Mouse (Mus musculus) intestine, postnatal 0 days (tissue): Measurements from ENCODE around the gene Tnfaip2. TPM values are rescaled to one million over a fixed set of nuclear protein-coding genes. Genes with fewer than 3 reads are reported as not detected.

Experiments used
- ATAC-seq: fragments of 200-750 bp; cut with Nextera tagmentation; 2 replicates; pipeline ENCODE4 v1.8.0; 2017; ENCODE audit warnings: mild to moderate bottlenecking, moderate TSS enrichment, moderate library complexity
- H3K27ac ChIP-seq: fragments of 300-500 bp; sonication (generic); 2 replicates; pipeline ENCODE4 v1.5.1; 2014; ENCODE audit warnings: mild to moderate bottlenecking, low read depth, low read length, moderate library complexity
- H3K27me3 ChIP-seq: fragments of 300-500 bp; sonication (generic); replicated peaks from 2 replicates; pipeline ENCODE4 v1.6.1; 2014; ENCODE audit warnings: low read length, mixed read lengths; ENCODE audit not compliant: control insufficient read depth, insufficient read depth
- H3K36me3 ChIP-seq: fragments of 300-500 bp; sonication (generic); 2 replicates; pipeline ENCODE4 v1.6.1; 2014; ENCODE audit warnings: mild to moderate bottlenecking, moderate library complexity; ENCODE audit not compliant: control insufficient read depth, insufficient read depth
- H3K4me1 ChIP-seq: fragments of 300-500 bp; sonication (generic); replicated peaks from 2 replicates; pipeline ENCODE4 v1.6.1; 2014; ENCODE audit warnings: antibody characterized with exemption, low read length, mixed read lengths; ENCODE audit not compliant: control insufficient read depth, insufficient read depth
- H3K4me2 ChIP-seq: fragments of 300-500 bp; sonication (generic); replicated peaks from 2 replicates; pipeline ENCODE4 v1.6.1; 2014; ENCODE audit warnings: low read depth, mild to moderate bottlenecking, moderate library complexity
- H3K4me3 ChIP-seq: fragments of 300-500 bp; sonication (generic); 2 replicates; pipeline ENCODE4 v1.5.1; 2014; ENCODE audit warnings: low read depth, low read length
- H3K9ac ChIP-seq: fragments of 300-500 bp; sonication (generic); 2 replicates; pipeline ENCODE4 v1.6.1; 2014; ENCODE audit warnings: mild to moderate bottlenecking, low read depth, low read length
- H3K9me3 ChIP-seq: fragments of 300-500 bp; sonication (generic); 2 replicates; pipeline ENCODE4 v1.6.1; 2016; ENCODE audit warnings: mixed run types; ENCODE audit not compliant: control insufficient read depth
- CTCF ChIP-seq: sonication (generic); IDR thresholded peaks from 2 replicates; pipeline ENCODE4 v1.5.1; 2016; ENCODE audit warnings: low read depth, mild to moderate bottlenecking, control low read depth, antibody characterized with exemption, moderate library complexity
- WGBS: fragments of 180-500 bp; shearing (Covaris S2); extraction: QIAGEN DNeasy Blood & Tissue Kit; methylation state at CpG from one replicate; pipeline ENCODE4 v1.1.7; 2014; 5-methylcytosine and 5-hydroxymethylcytosine counted together
- polyA plus RNA-seq: library from polyadenylated mRNA; unstranded; fragments of >200 nt; fragmentation: Nextera tagmentation; extraction: Ambion mirVana; gene quantifications from 2 replicates; pipeline ENCODE4 v1.2.1, GENCODE M21; 2015

Gene Tnfaip2
- 10.5 and 10.8 TPM in 2 replicates for polyA plus RNA-seq

DNA sequence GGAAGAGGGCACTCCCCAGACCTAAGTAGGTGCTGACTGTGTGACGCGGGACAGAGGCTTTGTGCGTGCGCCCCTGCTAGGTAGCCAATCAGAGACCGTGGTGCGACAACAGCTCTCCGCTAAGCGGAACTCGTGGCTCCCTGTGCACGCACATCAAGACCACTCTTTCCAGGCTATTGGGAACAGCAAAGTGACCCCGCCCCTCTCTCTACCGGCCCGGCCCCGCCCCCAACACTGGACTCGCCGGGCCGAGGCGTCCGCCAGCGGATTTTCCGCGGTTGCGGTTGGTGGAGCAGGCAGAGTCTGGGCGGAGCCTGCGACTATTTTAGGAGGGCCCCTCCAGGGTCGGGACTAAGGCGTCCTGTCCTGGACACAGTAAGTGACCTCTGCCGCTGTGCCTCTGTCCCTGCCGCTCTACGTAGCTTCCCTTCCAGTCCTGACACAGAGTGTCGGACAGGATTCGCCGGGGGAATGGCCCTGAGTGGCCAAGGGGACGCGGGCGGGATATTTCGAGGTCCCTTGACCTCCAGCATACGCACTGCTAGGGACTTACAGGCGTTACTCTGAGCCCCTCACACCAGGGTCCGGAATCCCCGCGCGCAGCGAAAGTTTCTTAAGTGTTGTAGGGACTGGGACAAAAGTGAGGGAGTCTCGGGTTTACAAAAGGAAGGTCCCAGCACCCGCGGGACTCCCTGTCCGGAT is at the start of gene Tnfaip2:
TSS of gene Tnfaip2 (plus strand) at position 161 of the 702 bp plus-strand sequence.
- WGBS: 2% methylated on average over 48 of the region's 48 CpGs
- no peak for TF ChIP-seq CTCF
- peaks cover 62% of the 10 kb centered on the region for H3K27me3 ChIP-seq
- H3K9me3 ChIP-seq: no peaks in the 10 kb centered on the region
- H3K27ac ChIP-seq: no peak within 1 kb of the TSS
- ATAC-seq: no peak; the same call in 1 of the 2 replicates
- peaks cover 17% of the 10 kb centered on the region for H3K4me1 ChIP-seq
- H3K4me3 ChIP-seq: peak within 1 kb of the TSS; percentile 29
- H3K9ac ChIP-seq: peak within 1 kb of the TSS; percentile 40; the same call in 1 of the 2 replicates
- H3K36me3 ChIP-seq: no peaks in the 10 kb centered on the region
- peak within 1 kb of the TSS; percentile 60 for H3K4me2 ChIP-seq

DNA sequence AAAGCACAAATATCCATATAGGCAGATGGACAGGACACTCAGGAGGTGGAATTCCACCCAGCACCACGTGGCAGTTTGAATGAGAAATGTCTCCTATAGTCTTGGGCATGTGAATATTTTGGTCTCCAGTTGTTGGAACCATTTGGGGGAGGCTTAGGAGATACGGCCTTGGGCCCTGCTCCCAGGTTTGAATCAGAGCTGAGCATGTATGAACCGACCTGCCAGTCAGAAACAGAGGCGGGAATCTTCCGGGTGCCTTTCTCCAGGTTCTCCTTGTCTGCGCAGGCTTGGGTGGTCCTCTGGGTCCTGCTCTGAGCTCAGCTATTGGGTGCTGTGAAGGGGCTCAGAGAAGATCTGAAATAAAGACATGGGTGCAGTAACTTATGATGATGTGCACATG is 48.3 kb upstream of the Tnfaip2 start:
- Histone ChIP-seq H3K4me3 (no peak overlapping the region), H3K4me1 (no peaks in the 10 kb centered on the region), H3K9me3 (no peaks in the 10 kb centered on the region), H3K36me3 (no peaks in the 10 kb centered on the region), H3K27me3 (0 out of 2 replicates have a peak, but pooled peaks cover 4% of the 10 kb centered on the region), H3K4me2 (no peak overlapping the region), H3K27ac (no peak overlapping the region), H3K9ac (no peak overlapping the region)
- no peak for ATAC-seq
- 84% methylated on average over 6 of the region's 6 CpGs for WGBS
- no peak for TF ChIP-seq CTCF

DNA sequence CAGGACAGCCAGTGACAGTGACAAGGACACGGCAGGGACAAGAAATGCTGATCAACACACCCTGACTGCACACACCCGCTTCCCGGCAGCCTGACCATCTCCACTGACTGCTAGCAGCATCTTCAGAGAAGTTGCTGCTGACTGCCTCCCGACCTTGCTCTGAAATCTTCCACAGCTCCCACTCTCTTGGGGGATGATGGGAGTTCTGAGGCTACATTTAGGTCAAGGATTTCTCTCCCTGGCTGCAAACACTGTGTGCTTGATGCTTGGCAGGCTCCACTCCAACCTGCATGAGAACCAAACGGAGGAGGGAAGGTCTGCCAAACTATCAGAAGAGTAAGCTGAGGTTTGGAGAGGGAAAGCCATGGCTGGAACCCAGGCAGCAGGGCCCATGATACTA is 45.3 kb upstream of the Tnfaip2 start:
- WGBS: 57% methylated on average over 5 of the region's 5 CpGs
- no peak overlapping the region for H3K4me3 ChIP-seq
- no peak overlapping the region for H3K27ac ChIP-seq
- H3K9me3 ChIP-seq: no peaks in the 10 kb centered on the region
- H3K4me1 ChIP-seq: no peaks in the 10 kb centered on the region
- no peak for ATAC-seq
- no peak for TF ChIP-seq CTCF
- no peaks in the 10 kb centered on the region for H3K36me3 ChIP-seq
- 0 out of 2 replicates have a peak, but pooled peaks cover 4% of the 10 kb centered on the region for H3K27me3 ChIP-seq
- H3K9ac ChIP-seq: no peak overlapping the region
- H3K4me2 ChIP-seq: no peak overlapping the region

DNA sequence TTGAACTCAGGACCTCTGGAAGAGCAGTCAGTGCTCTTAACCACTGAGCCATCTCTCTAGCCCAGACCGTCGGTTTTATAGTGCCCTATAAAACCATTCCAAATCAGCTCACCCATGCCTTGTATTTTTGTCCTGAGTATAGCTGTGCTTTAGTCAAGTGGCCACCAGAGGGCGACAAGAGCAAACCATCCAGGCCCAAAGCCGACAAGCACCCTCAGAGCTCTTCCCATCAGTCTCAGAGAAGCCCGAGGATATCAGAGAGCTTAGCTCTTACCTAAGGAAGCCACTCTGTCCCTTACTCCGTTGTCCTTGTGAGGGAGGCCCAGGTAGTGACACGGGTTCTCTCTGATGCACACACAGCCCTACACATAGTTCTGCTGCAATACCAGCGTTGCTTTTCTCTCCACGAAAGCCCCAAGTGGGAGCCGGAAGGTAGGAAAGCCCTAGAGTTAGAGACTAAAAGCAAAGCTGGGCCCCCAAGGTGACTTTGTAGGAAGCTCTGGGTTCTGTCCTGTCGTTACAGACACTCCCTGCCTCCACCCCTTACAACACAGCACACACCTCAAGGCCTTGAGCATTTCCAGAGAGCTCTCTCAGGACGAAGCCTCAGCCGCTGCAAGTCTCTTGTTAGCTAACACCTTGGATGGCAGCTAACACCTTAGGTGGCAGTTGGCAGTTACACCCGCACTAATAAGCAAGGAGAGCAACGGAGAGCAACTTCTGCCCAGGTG is 40.6 kb upstream of the Tnfaip2 start:
- TF ChIP-seq CTCF: peak; percentile 96
- H3K9ac ChIP-seq: no peak overlapping the region
- no peaks in the 10 kb centered on the region for H3K4me1 ChIP-seq
- no peaks in the 10 kb centered on the region for H3K36me3 ChIP-seq
- no peak overlapping the region for H3K27ac ChIP-seq
- ATAC-seq: peak; percentile 46
- H3K9me3 ChIP-seq: no peaks in the 10 kb centered on the region
- 25% methylated on average over 15 of the region's 15 CpGs for WGBS
- H3K4me2 ChIP-seq: no peak overlapping the region
- no peak overlapping the region for H3K4me3 ChIP-seq
- peaks cover 9% of the 10 kb centered on the region for H3K27me3 ChIP-seq

DNA sequence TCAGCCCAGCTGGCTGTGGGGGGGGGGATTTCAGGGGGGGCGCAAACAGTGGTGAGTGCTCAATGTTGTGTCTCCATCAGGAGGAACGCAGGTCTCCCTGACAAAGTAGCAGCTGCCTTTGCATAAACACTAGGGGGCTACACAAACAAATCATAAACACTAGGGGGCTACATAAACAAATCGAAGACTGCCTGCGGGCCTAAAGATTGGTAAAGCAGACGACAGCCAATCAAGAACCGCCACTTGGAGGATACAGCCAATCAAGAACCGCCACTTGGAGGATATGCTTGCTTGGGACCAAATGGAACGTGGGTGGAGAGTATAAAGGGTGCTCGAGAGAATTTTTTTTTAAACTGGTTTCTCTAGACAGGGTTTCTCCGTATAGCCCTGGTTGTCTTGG is 37.4 kb upstream of the Tnfaip2 start:
- no peak overlapping the region for H3K4me3 ChIP-seq
- ATAC-seq: no peak
- H3K27me3 ChIP-seq: peaks cover 9% of the 10 kb centered on the region
- no peaks in the 10 kb centered on the region for H3K4me1 ChIP-seq
- H3K36me3 ChIP-seq: no peaks in the 10 kb centered on the region
- no peak overlapping the region for H3K4me2 ChIP-seq
- no peak overlapping the region for H3K9ac ChIP-seq
- no peak for TF ChIP-seq CTCF
- WGBS: 54% methylated on average over 10 of the region's 10 CpGs
- H3K27ac ChIP-seq: no peak overlapping the region
- H3K9me3 ChIP-seq: no peaks in the 10 kb centered on the region

DNA sequence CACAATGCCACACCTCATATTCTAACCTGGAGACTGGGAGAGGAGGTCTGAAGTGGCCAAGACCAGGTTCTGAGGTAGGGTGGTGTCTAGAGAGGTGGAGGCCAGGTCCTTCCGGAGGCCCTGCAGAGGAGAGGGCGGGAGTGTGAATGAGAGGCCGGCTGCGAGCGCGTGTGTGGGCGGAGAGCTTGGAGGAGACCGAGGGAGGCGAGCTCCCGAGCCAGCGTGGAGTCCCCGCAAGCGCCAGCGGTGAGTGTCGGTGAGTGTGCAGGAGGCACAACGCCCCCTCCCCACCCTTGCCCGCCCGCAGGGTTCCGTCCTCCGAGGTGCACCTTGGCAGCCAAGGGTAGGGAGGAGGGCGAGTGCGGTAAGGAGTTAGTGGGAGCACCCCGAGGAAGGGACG is 35.6 kb upstream of the Tnfaip2 start, which contains the start of gene Lbhd2:
TSS of gene Lbhd2 (plus strand) at position 188 of the 400 bp plus-strand sequence.
- ATAC-seq: no peak
- no peak within 1 kb of the TSS for H3K27ac ChIP-seq
- no peaks in the 10 kb centered on the region for H3K9me3 ChIP-seq
- WGBS: 1% methylated on average over 22 of the region's 24 CpGs
- no peak within 1 kb of the TSS for H3K4me3 ChIP-seq
- H3K27me3 ChIP-seq: peaks cover 9% of the 10 kb centered on the region
- no peak within 1 kb of the TSS for H3K9ac ChIP-seq
- no peak for TF ChIP-seq CTCF
- H3K4me1 ChIP-seq: no peaks in the 10 kb centered on the region
- H3K36me3 ChIP-seq: no peaks in the 10 kb centered on the region
- peak within 1 kb of the TSS; percentile 44 for H3K4me2 ChIP-seq
